Mouse (Mus musculus): ENCODE data around the gene Ash1l.
"Not testable (repeated sequence)": the region's sequence is repeated elsewhere in the genome, so short reads cannot be mapped to it uniquely, and the experiment has no call there.

Gene Ash1l

GRCm38 (mm10) chr3:88953246-88953645 is 2.8 kb downstream of the Ash1l start:
- no peak for DNase-seq (ENCODE audit: low read depth in 1 of 2, low spot score in 2 of 2)

- DNase-seq (ENCODE audit: low read depth in 1 of 2, low spot score in 2 of 2), result no peak
Measured at GRCm38 (mm10) chr3:88953736-88954135, 3.3 kb downstream of the Ash1l start.

GRCm38 (mm10) chr3:88963211-88963610 is 12.8 kb downstream of the Ash1l start:
- not testable (repeated sequence) for DNase-seq (ENCODE audit: low read depth in 1 of 2, low spot score in 2 of 2)

GRCm38 (mm10) chr3:88975012-88975411 is 24.6 kb downstream of the Ash1l start:
- DNase-seq (ENCODE audit: low read depth in 1 of 2, low spot score in 2 of 2), result no peak

- no peak for DNase-seq (ENCODE audit: low read depth in 1 of 2, low spot score in 2 of 2)
Measured at GRCm38 (mm10) chr3:88981206-88982010, 31.0 kb downstream of the Ash1l start.

- DNase-seq (ENCODE audit: low read depth in 1 of 2, low spot score in 2 of 2), result no peak
Measured at GRCm38 (mm10) chr3:88983921-88984381, 33.5 kb downstream of the Ash1l start.

GRCm38 (mm10) chr3:88992793-88993192 is 42.4 kb downstream of the Ash1l start:
- DNase-seq (ENCODE audit: low read depth in 1 of 2, low spot score in 2 of 2), result no peak

- DNase-seq (ENCODE audit: low read depth in 1 of 2, low spot score in 2 of 2), result no peak
Measured at GRCm38 (mm10) chr3:89001536-89001935, 51.1 kb downstream of the Ash1l start.

- DNase-seq (ENCODE audit: low read depth in 1 of 2, low spot score in 2 of 2), result not testable (repeated sequence)
Measured at GRCm38 (mm10) chr3:89030896-89031295, 80.5 kb downstream of the Ash1l start.

GRCm38 (mm10) chr3:89043359-89043758 is 92.9 kb downstream of the Ash1l start:
- no peak for DNase-seq (ENCODE audit: low read depth in 1 of 2, low spot score in 2 of 2)

GRCm38 (mm10) chr3:89058361-89058760 is 107.9 kb downstream of the Ash1l start:
- DNase-seq (ENCODE audit: low read depth in 1 of 2, low spot score in 2 of 2), result no peak

GRCm38 (mm10) chr3:89058783-89059182 is 108.4 kb downstream of the Ash1l start:
- DNase-seq (ENCODE audit: low read depth in 1 of 2, low spot score in 2 of 2), result no peak

GRCm38 (mm10) chr3:89061696-89062095 is 111.3 kb downstream of the Ash1l start:
- DNase-seq (ENCODE audit: low read depth in 1 of 2, low spot score in 2 of 2), result no peak

- DNase-seq (ENCODE audit: low read depth in 1 of 2, low spot score in 2 of 2), result no peak
Measured at GRCm38 (mm10) chr3:89067265-89067664, 116.8 kb downstream of the Ash1l start.

- no peak for DNase-seq (ENCODE audit: low read depth in 1 of 2, low spot score in 2 of 2)
Measured at GRCm38 (mm10) chr3:89077383-89077782, 127.0 kb downstream of the Ash1l start.

- not testable (repeated sequence) for DNase-seq (ENCODE audit: low read depth in 1 of 2, low spot score in 2 of 2)
Measured at GRCm38 (mm10) chr3:89082287-89082686, 131.9 kb downstream of the Ash1l start.

- no peak for DNase-seq (ENCODE audit: low read depth in 1 of 2, low spot score in 2 of 2)
Measured at GRCm38 (mm10) chr3:89084133-89084532, 133.7 kb downstream of the Ash1l start.

GRCm38 (mm10) chr3:89084654-89085190 is 134.3 kb downstream of the Ash1l start:
- no peak for DNase-seq (ENCODE audit: low read depth in 1 of 2, low spot score in 2 of 2)

GRCm38 (mm10) chr3:89087338-89088110 is 137.1 kb downstream of the Ash1l start:
- peak; percentile 59 to 81 for DNase-seq (ENCODE audit: low read depth in 1 of 2, low spot score in 2 of 2)

GRCm38 (mm10) chr3:89088974-89089373 is 138.6 kb downstream of the Ash1l start:
- no peak for DNase-seq (ENCODE audit: low read depth in 1 of 2, low spot score in 2 of 2)

GRCm38 (mm10) chr3:89089882-89090591 is 139.6 kb downstream of the Ash1l start:
- DNase-seq (ENCODE audit: low read depth in 1 of 2, low spot score in 2 of 2), result peak in 1 of 2 experiments; percentile 75
